Mouse (Mus musculus) ES-E14 (cell line): ENCODE measurements around the gene Glrx3.

ENCODE experiments used
- HCFC1 ChIP-seq: IDR thresholded peaks from 2 replicates; pipeline ENCODE4 v1.6.1; 2012; ENCODE audit warnings: low read length, inconsistent platforms, borderline replicate concordance; ENCODE audit not compliant: insufficient read depth
- MAFK ChIP-seq: IDR thresholded peaks from 2 replicates; pipeline ENCODE4 v1.6.1; 2014; ENCODE audit warnings: mild to moderate bottlenecking, low read depth, low read length, inconsistent platforms; ENCODE audit not compliant: insufficient read depth
- ZC3H11A ChIP-seq: IDR thresholded peaks from 2 replicates; pipeline ENCODE4 v1.6.1; 2012; ENCODE audit warnings: low read depth, mild to moderate bottlenecking, inconsistent platforms, low read length, borderline replicate concordance
- ZNF384 ChIP-seq: IDR thresholded peaks from 2 replicates; pipeline ENCODE4 v1.6.1; 2012; ENCODE audit warnings: low read depth, low read length, inconsistent platforms

DNA sequence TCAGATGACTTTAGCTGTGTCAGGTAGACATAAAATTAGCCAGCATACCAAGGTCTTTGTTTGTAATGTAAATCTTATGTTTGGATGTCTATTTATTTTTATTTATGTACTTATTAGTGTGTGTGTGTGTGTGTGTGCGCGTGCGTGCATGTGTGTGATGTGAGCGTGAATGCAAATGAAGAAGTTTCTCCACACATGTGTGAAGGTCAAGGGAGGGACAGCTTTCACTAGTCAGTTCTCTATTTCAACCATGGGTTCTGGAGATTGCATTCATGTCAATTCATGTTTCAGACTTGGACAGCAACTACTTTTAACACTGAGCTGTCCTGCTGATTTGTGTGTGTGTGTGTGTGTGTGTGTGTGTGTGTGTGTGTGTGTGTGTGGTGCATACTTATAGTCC, 16.2 kb upstream of the Glrx3 start:
- TF ChIP-seq MAFK (no peak), ZC3H11A (no peak), HCFC1 (no peak), ZNF384 (no peak)
